Mouse (Mus musculus) CH12.LX (cell line): ENCODE measurements around the gene 2610301B20Rik. TPM values are rescaled to one million over a fixed set of nuclear protein-coding genes. Genes with fewer than 3 reads are reported as not detected.

Source experiments
- DNase-seq: peaks from one replicate; pipeline ENCODE4 v3.0.0-alpha.2; 2013; ENCODE audit errors: extremely low read depth
- H3K27ac ChIP-seq: 2 replicates; pipeline ENCODE4 v1.5.1; 2012; ENCODE audit warnings: low read depth, mild to moderate bottlenecking, control low read depth, moderate library complexity; ENCODE audit not compliant: insufficient read depth
- H3K27me3 ChIP-seq: replicated peaks from 2 replicates; pipeline ENCODE3; 2012; ENCODE audit warnings: inconsistent platforms
- H3K36me3 ChIP-seq, 2 experiments: replicated peaks in 1 of 2; 2 replicates each; pipeline versions ENCODE3 to v1.6.1; 2012; ENCODE audit warnings: inconsistent platforms in 1 of 2, low read length in 1 of 2, mild to moderate bottlenecking in 1 of 2, mixed read lengths in 1 of 2, moderate library complexity in 1 of 2; ENCODE audit not compliant: control insufficient read depth in 1 of 2, insufficient read depth in 1 of 2
- H3K4me1 ChIP-seq, 2 experiments: 2 replicates each; pipeline ENCODE4 v1.6.1; 2012; ENCODE audit warnings: inconsistent platforms in 1 of 2, moderate library complexity in 1 of 2; ENCODE audit not compliant: insufficient read depth in 2 of 2, control insufficient read depth in 1 of 2
- H3K4me2 ChIP-seq: 2 replicates; pipeline ENCODE4 v1.6.1; 2012; ENCODE audit warnings: low read depth, mild to moderate bottlenecking, control low read depth; ENCODE audit not compliant: poor library complexity, insufficient read depth, severe bottlenecking
- H3K4me3 ChIP-seq, 3 experiments: fragments of 150-350 bp in 1 of 3; sonication (generic) in 1 of 3; replicated peaks in 1 of 3; 2 replicates each; pipeline versions ENCODE3 to v1.5.1; 2011 to 2012; ENCODE audit warnings: low read depth in 2 of 3, low read length in 2 of 3, mild to moderate bottlenecking in 2 of 3, moderate library complexity in 2 of 3, control low read depth in 1 of 3, improper control_type of control experiment in 1 of 3, inconsistent platforms in 1 of 3, mixed read lengths in 1 of 3; ENCODE audit not compliant: poor library complexity in 1 of 3
- H3K79me2 ChIP-seq: replicated peaks from 2 replicates; pipeline ENCODE4 v1.6.1; 2012; ENCODE audit warnings: mild to moderate bottlenecking, moderate library complexity; ENCODE audit not compliant: control insufficient read depth, poor library complexity, insufficient read depth, severe bottlenecking; ENCODE audit errors: extremely low read depth
- H3K9ac ChIP-seq: 2 replicates; pipeline ENCODE4 v1.6.1; 2012; ENCODE audit warnings: low read depth, mild to moderate bottlenecking, control low read depth, moderate library complexity; ENCODE audit not compliant: insufficient read depth
- H3K9me3 ChIP-seq: replicated peaks from 2 replicates; pipeline ENCODE3; 2012; ENCODE audit warnings: low read length, inconsistent platforms, mixed read lengths
- CHD1 ChIP-seq: IDR thresholded peaks from 2 replicates; pipeline ENCODE4 v1.6.1; 2012; ENCODE audit warnings: low read depth, low read length, improper control_type of control experiment, inconsistent platforms
- CHD2 ChIP-seq: IDR thresholded peaks from 2 replicates; pipeline ENCODE4 v1.6.1; 2011; ENCODE audit warnings: low read length, improper control_type of control experiment
- CTCF ChIP-seq, 2 experiments: IDR thresholded peaks in 1 of 2; conservative IDR thresholded peaks in 1 of 2; 2 replicates each; pipeline ENCODE4 v1.5.1; 2011 to 2012; ENCODE audit warnings: low read depth in 2 of 2, low read length in 2 of 2, improper control_type of control experiment in 1 of 2, inconsistent platforms in 1 of 2, mild to moderate bottlenecking in 1 of 2, moderate library complexity in 1 of 2
- ELF1 ChIP-seq: IDR thresholded peaks from 2 replicates; pipeline ENCODE4 v1.6.1; 2014; ENCODE audit warnings: low read depth, mild to moderate bottlenecking, inconsistent platforms, low read length, improper control_type of control experiment
- ETS1 ChIP-seq: conservative IDR thresholded peaks from 2 replicates; pipeline ENCODE4 v1.6.1; 2012; ENCODE audit warnings: low read depth, mild to moderate bottlenecking, inconsistent platforms, low read length, improper control_type of control experiment, moderate library complexity
- GABPA ChIP-seq: IDR thresholded peaks from 2 replicates; pipeline ENCODE4 v1.6.1; 2012; ENCODE audit warnings: low read depth, low read length, improper control_type of control experiment, inconsistent platforms; ENCODE audit not compliant: insufficient replicate concordance
- HCFC1 ChIP-seq: IDR thresholded peaks from 2 replicates; pipeline ENCODE4 v1.6.1; 2012; ENCODE audit warnings: low read depth, mild to moderate bottlenecking, inconsistent platforms, low read length, improper control_type of control experiment
- JUN ChIP-seq: IDR thresholded peaks from 2 replicates; pipeline ENCODE4 v1.6.1; 2011; ENCODE audit warnings: low read depth, mild to moderate bottlenecking, low read length, improper control_type of control experiment, moderate library complexity; ENCODE audit not compliant: insufficient read depth
- JUND ChIP-seq: conservative IDR thresholded peaks from 2 replicates; pipeline ENCODE4 v1.6.1; 2011; ENCODE audit warnings: low read depth, low read length, improper control_type of control experiment
- KAT2A ChIP-seq: IDR thresholded peaks from 2 replicates; pipeline ENCODE4 v1.6.1; 2012; ENCODE audit warnings: low read length, improper control_type of control experiment, inconsistent platforms; ENCODE audit not compliant: insufficient replicate concordance
- MAFK ChIP-seq: IDR thresholded peaks from 2 replicates; pipeline ENCODE4 v1.6.1; 2011; ENCODE audit warnings: low read length, improper control_type of control experiment; ENCODE audit not compliant: insufficient replicate concordance
- MAX ChIP-seq: IDR thresholded peaks from 2 replicates; pipeline ENCODE4 v1.6.1; 2011; ENCODE audit warnings: low read length, improper control_type of control experiment
- MEF2A ChIP-seq: IDR thresholded peaks from 2 replicates; pipeline ENCODE4 v1.6.1; 2014; ENCODE audit warnings: low read depth, mild to moderate bottlenecking, inconsistent platforms, low read length, improper control_type of control experiment, borderline replicate concordance
- MXI1 ChIP-seq: IDR thresholded peaks from 2 replicates; pipeline ENCODE4 v1.6.1; 2011; ENCODE audit warnings: mild to moderate bottlenecking, low read depth, low read length, improper control_type of control experiment
- MYC ChIP-seq: IDR thresholded peaks from 2 replicates; pipeline ENCODE4 v1.6.1; 2011; ENCODE audit warnings: low read depth, mild to moderate bottlenecking, improper control_type of control experiment, low read length
- NELFE ChIP-seq: IDR thresholded peaks from 2 replicates; pipeline ENCODE4 v1.6.1; 2011; ENCODE audit warnings: low read depth, low read length, improper control_type of control experiment
- PAX5 ChIP-seq: IDR thresholded peaks from 2 replicates; pipeline ENCODE4 v1.6.1; 2012; ENCODE audit warnings: low read length, inconsistent platforms, mixed read lengths
- RAD21 ChIP-seq: IDR thresholded peaks from 2 replicates; pipeline ENCODE4 v1.6.1; 2011; ENCODE audit warnings: low read depth, mild to moderate bottlenecking, low read length, improper control_type of control experiment, moderate library complexity
- RCOR1 ChIP-seq: conservative IDR thresholded peaks from 2 replicates; pipeline ENCODE4 v1.6.1; 2012; ENCODE audit warnings: low read depth, mild to moderate bottlenecking, inconsistent platforms, low read length, improper control_type of control experiment
- SIN3A ChIP-seq: IDR thresholded peaks from 2 replicates; pipeline ENCODE4 v1.6.1; 2012; ENCODE audit warnings: low read length, improper control_type of control experiment, inconsistent platforms
- TBP ChIP-seq: conservative IDR thresholded peaks from 2 replicates; pipeline ENCODE4 v1.6.1; 2011; ENCODE audit warnings: low read depth, low read length, improper control_type of control experiment
- UBTF ChIP-seq: IDR thresholded peaks from 2 replicates; pipeline ENCODE4 v1.6.1; 2012; ENCODE audit warnings: low read depth, mild to moderate bottlenecking, inconsistent platforms, low read length, improper control_type of control experiment, moderate library complexity
- ZC3H11A ChIP-seq: IDR thresholded peaks from 2 replicates; pipeline ENCODE4 v1.6.1; 2012; ENCODE audit warnings: low read depth, mild to moderate bottlenecking, inconsistent platforms, low read length, improper control_type of control experiment
- ZMIZ1 ChIP-seq: IDR thresholded peaks from 2 replicates; pipeline ENCODE4 v1.6.1; 2012; ENCODE audit warnings: low read depth, mild to moderate bottlenecking, inconsistent platforms, low read length, improper control_type of control experiment
- dilution Hi-C: fragments of 300-500 bp; cut with MboI; formaldehyde crosslinking; loops from 2 replicates; pipeline ENCODE4 v1.14.3; 2020; ENCODE audit warnings: low sequenced_read_pairs; ENCODE audit not compliant: extremely low pct_unique_long_range_greater_than_20kb, extremely low pct_ligation_motif_present
- in situ Hi-C: fragments of 300-500 bp; cut with MboI; formaldehyde crosslinking; loops from 3 replicates; pipeline ENCODE4 v1.14.3; 2019; ENCODE audit warnings: low sequenced_read_pairs, low pct_ligation_motif_present, low pct_unique_long_range_greater_than_20kb, mixed read lengths
- polyA plus RNA-seq: library from polyadenylated mRNA; unstranded; fragments of >175 nt; gene quantifications from 2 replicates; pipeline ENCODE4 v1.2.1, GENCODE M21; 2012; ENCODE audit warnings: low read depth; ENCODE audit not compliant: insufficient read length
- total RNA-seq, 2 experiments: library from RNA; depleted of rRNA; stranded (reverse); fragments of 300-350 nt in 1 of 2; fragments of >200 nt in 1 of 2; gene quantifications; 2 replicates each; pipeline ENCODE4 v1.2.3; 2012 to 2014

The 2610301B20Rik gene
- total and polyA plus RNA-seq, 3 experiments, result 7.9 to 27.4 (median 22.5) TPM

GRCm38 (mm10) chr4:10932091-10932745 is 57.9 kb downstream of the 2610301B20Rik start:
- in situ Hi-C loops (no loop called here), dilution Hi-C loops (no loop called here)
- no peak for DNase-seq
- Histone ChIP-seq H3K9me3 (no peaks in the 10 kb centered on the region), H3K4me1 (peaks cover 3 to 32% of the 10 kb centered on the region in 2 experiments), H3K27me3 (no peaks in the 10 kb centered on the region), H3K4me2 (no peak overlapping the region), H3K27ac (no peak overlapping the region), H3K4me3 (no peak overlapping the region), H3K36me3 (no peaks in the 10 kb centered on the region), H3K9ac (no peak overlapping the region), H3K79me2 (no peaks in the 10 kb centered on the region)
- TF ChIP-seq ZC3H11A (no peak), RAD21 (no peak), NELFE (no peak), MEF2A (no peak), ZMIZ1 (no peak), RCOR1 (no peak), JUN (no peak), CTCF (conservative IDR thresholded peaks at IDR 0.05 in 1 of 2, IDR thresholded peaks at IDR 0.05 in 1 of 2; ENCODE audit: low read depth in 2 of 2, low read length in 2 of 2) (no peak), ETS1 (no peak), JUND (no peak), MYC (no peak), UBTF (no peak), SIN3A (no peak), GABPA (no peak), MAFK (no peak), CHD2 (no peak), MXI1 (no peak), HCFC1 (no peak)

- no peaks in the 10 kb centered on the region for H3K79me2 ChIP-seq
- no peak overlapping the region for H3K4me2 ChIP-seq
- DNase-seq, result no peak
- H3K27ac ChIP-seq, result no peak overlapping the region
- in situ Hi-C loops, result no loop called here
- H3K4me3 ChIP-seq, result no peak overlapping the region
- no peak overlapping the region for H3K9ac ChIP-seq
- H3K27me3 ChIP-seq, result no peaks in the 10 kb centered on the region
- no peaks in the 10 kb centered on the region for H3K9me3 ChIP-seq
- H3K36me3 ChIP-seq, result no peaks in the 10 kb centered on the region
- dilution Hi-C loops, result no loop called here
- H3K4me1 ChIP-seq, result peaks cover 3 to 26% of the 10 kb centered on the region in 2 experiments
- TF ChIP-seq KAT2A (no peak), MAX (no peak), GABPA (no peak), JUND (no peak), UBTF (no peak), TBP (no peak), PAX5 (no peak), ELF1 (no peak), MYC (no peak), JUN (no peak), CHD1 (no peak)
Measured at GRCm38 (mm10) chr4:10932782-10933181, 58.5 kb downstream of the 2610301B20Rik start.
